Mouse (Mus musculus) G1E (cell line): ENCODE results near the gene Atoh8. TPM values are rescaled to one million over a fixed set of nuclear protein-coding genes. Genes with fewer than 3 reads are reported as not detected.

ENCODE experiments used
- ATAC-seq: 2 replicates; pipeline ENCODE4 v1.8.0; 2016; ENCODE audit warnings: mild to moderate bottlenecking; ENCODE audit not compliant: insufficient number of reproducible peaks, poor library complexity, low FRiP score, severe bottlenecking; ENCODE audit errors: extremely low read depth
- DNase-seq: peaks from one replicate; pipeline ENCODE4 v3.0.0; 2012; ENCODE audit warnings: low spot score
- H3K27me3 ChIP-seq: 2 replicates; pipeline ENCODE4 v1.6.1; 2012; ENCODE audit warnings: mild to moderate bottlenecking, low read length, inconsistent platforms; ENCODE audit not compliant: insufficient read depth
- H3K36me3 ChIP-seq: replicated peaks from 2 replicates; pipeline ENCODE3; 2012; ENCODE audit warnings: mild to moderate bottlenecking, inconsistent platforms
- H3K4me1 ChIP-seq: 2 replicates; pipeline ENCODE4 v1.6.1; 2012; ENCODE audit warnings: low read depth, low read length, inconsistent platforms, mixed read lengths; ENCODE audit not compliant: insufficient read depth
- H3K4me3 ChIP-seq: 2 replicates; pipeline ENCODE4 v1.5.1; 2012; ENCODE audit warnings: low read depth, mild to moderate bottlenecking, inconsistent platforms, low read length, moderate library complexity, mixed read lengths
- H3K9me3 ChIP-seq: replicated peaks from 2 replicates; pipeline ENCODE4 v1.6.1; 2012; ENCODE audit warnings: inconsistent platforms
- CTCF ChIP-seq: IDR thresholded peaks from 2 replicates; pipeline ENCODE4 v1.5.1; 2012; ENCODE audit warnings: low read depth, low read length, inconsistent platforms, mixed read lengths
- GATA1 ChIP-seq: IDR thresholded peaks from 2 replicates; pipeline ENCODE4 v1.6.1; 2012; ENCODE audit warnings: borderline replicate concordance, low read length, inconsistent platforms, mixed read lengths
- GATA2 ChIP-seq: IDR thresholded peaks from 2 replicates; pipeline ENCODE4 v1.6.1; 2012; ENCODE audit warnings: low read depth, low read length, inconsistent platforms, borderline replicate concordance
- POLR2AphosphoS5 ChIP-seq: IDR thresholded peaks from 2 replicates; pipeline ENCODE4 v1.6.1; 2012; ENCODE audit warnings: low read depth, low read length, inconsistent platforms; ENCODE audit not compliant: insufficient replicate concordance
- TAL1 ChIP-seq: conservative IDR thresholded peaks from 2 replicates; pipeline ENCODE4 v1.6.1; 2012; ENCODE audit warnings: low read depth, low read length, inconsistent platforms, mixed read lengths
- polyA plus RNA-seq: library from polyadenylated mRNA; stranded (reverse); fragments of >175 nt; gene quantifications from 2 replicates; pipeline ENCODE4 v1.2.3, GENCODE M21; 2012
- total RNA-seq, 2 experiments: library from RNA; stranded (forward) in 1 of 2; stranded (reverse) in 1 of 2; fragments of 200-1000 nt in 1 of 2; fragments of >200 nt in 1 of 2; fragmentation: Nextera tagmentation in 1 of 2; gene quantifications; 2 replicates each; pipeline ENCODE4 v1.2.3; 2014 to 2017

The Atoh8 gene
- total and polyA plus RNA-seq, 3 experiments, result 0.03 TPM; not detected in 2

GRCm38 (mm10) chr6:72190120-72190519 lies 45.3 kb downstream of the Atoh8 start:
- peaks cover 40% of the 10 kb centered on the region for H3K27me3 ChIP-seq
- no peaks in the 10 kb centered on the region; the same call in 1 of the 2 replicates for H3K9me3 ChIP-seq
- no peak for DNase-seq
- H3K36me3 ChIP-seq, result no peaks in the 10 kb centered on the region
- no peaks in the 10 kb centered on the region for H3K4me1 ChIP-seq
- no peak overlapping the region for H3K4me3 ChIP-seq
- no peak for ATAC-seq
- TF ChIP-seq CTCF, result no peak

GRCm38 (mm10) chr6:72189061-72189863 lies 46.1 kb downstream of the Atoh8 start:
- no peak for ATAC-seq

GRCm38 (mm10) chr6:72186809-72187208 lies 48.6 kb downstream of the Atoh8 start:
- Histone ChIP-seq H3K36me3 (no peaks in the 10 kb centered on the region), H3K9me3 (no peaks in the 10 kb centered on the region), H3K4me1 (no peaks in the 10 kb centered on the region), H3K4me3 (no peak overlapping the region), H3K27me3 (peaks cover 46% of the 10 kb centered on the region)
- TF ChIP-seq GATA1, result no peak
- ATAC-seq (no peak), DNase-seq (no peak)

More at GRCm38 (mm10) chr6:72189061-72189863, 46.1 kb downstream of the Atoh8 start:
- Histone ChIP-seq H3K27me3 (peaks cover 45% of the 10 kb centered on the region), H3K4me1 (no peaks in the 10 kb centered on the region), H3K36me3 (no peaks in the 10 kb centered on the region), H3K4me3 (no peak overlapping the region), H3K9me3 (no peaks in the 10 kb centered on the region; the same call in 1 of the 2 replicates)
- TF ChIP-seq POLR2AphosphoS5, result no peak
- no peak for TF ChIP-seq GATA1
- TF ChIP-seq TAL1, result no peak
- no peak for TF ChIP-seq CTCF
- no peak for TF ChIP-seq GATA2
- no peak for DNase-seq

GRCm38 (mm10) chr6:72185893-72186490 lies 49.4 kb downstream of the Atoh8 start:
- H3K4me3 ChIP-seq, result no peak overlapping the region
- no peak for ATAC-seq
- H3K36me3 ChIP-seq, result no peaks in the 10 kb centered on the region
- peak; percentile 52 for DNase-seq
- peak; percentile 98 for TF ChIP-seq CTCF
- no peak for TF ChIP-seq GATA1
- H3K27me3 ChIP-seq, result peaks cover 42% of the 10 kb centered on the region
- no peaks in the 10 kb centered on the region for H3K4me1 ChIP-seq
- H3K9me3 ChIP-seq, result no peaks in the 10 kb centered on the region

- H3K4me1 ChIP-seq, result no peaks in the 10 kb centered on the region
- no peak overlapping the region for H3K4me3 ChIP-seq
- TF ChIP-seq GATA2, result no peak
- ATAC-seq (no peak), DNase-seq (no peak)
- H3K36me3 ChIP-seq, result no peaks in the 10 kb centered on the region
- H3K9me3 ChIP-seq, result no peaks in the 10 kb centered on the region
- H3K27me3 ChIP-seq, result peaks cover 47% of the 10 kb centered on the region
These were observed 50.8 kb downstream of the Atoh8 start for GRCm38 (mm10) chr6:72184576-72184975.

GRCm38 (mm10) chr6:72179562-72180502 lies 55.5 kb downstream of the Atoh8 start:
- ATAC-seq (no peak), DNase-seq (no peak)
- Histone ChIP-seq H3K4me1 (no peaks in the 10 kb centered on the region), H3K9me3 (no peaks in the 10 kb centered on the region), H3K36me3 (no peaks in the 10 kb centered on the region), H3K4me3 (no peak overlapping the region), H3K27me3 (peaks cover 37% of the 10 kb centered on the region)
- no peak for TF ChIP-seq GATA1
- no peak for TF ChIP-seq TAL1
- TF ChIP-seq CTCF, result no peak
- no peak for TF ChIP-seq GATA2
- no peak for TF ChIP-seq POLR2AphosphoS5
